Mouse (Mus musculus) liver, embryonic 11.5 days (tissue): ENCODE results near the gene Crabp2. TPM values are rescaled to one million over a fixed set of nuclear protein-coding genes. Genes with fewer than 3 reads are reported as not detected.

Experiments
- ATAC-seq: fragments of 200-750 bp; cut with Nextera tagmentation; replicated peaks from 2 replicates; pipeline ENCODE4 v1.8.0; 2017; ENCODE audit warnings: moderate number of reproducible peaks, mild to moderate bottlenecking, moderate TSS enrichment, moderate library complexity; ENCODE audit not compliant: low FRiP score
- DNase-seq: peaks from one replicate; pipeline ENCODE4 v3.0.0-alpha.2; 2017; ENCODE audit warnings: low spot score
- H3K27ac ChIP-seq: fragments of 300-500 bp; sonication (generic); 2 replicates; pipeline ENCODE4 v1.5.1; 2014; ENCODE audit warnings: mild to moderate bottlenecking, low read depth, low read length, control low read depth
- H3K27me3 ChIP-seq: fragments of 300-500 bp; sonication (generic); replicated peaks from 2 replicates; pipeline ENCODE4 v1.6.1; 2014; ENCODE audit warnings: low read length, mixed read lengths; ENCODE audit not compliant: control insufficient read depth, insufficient read depth
- H3K36me3 ChIP-seq: fragments of 300-500 bp; sonication (generic); 2 replicates; pipeline ENCODE4 v1.6.1; 2014; ENCODE audit warnings: mild to moderate bottlenecking, low read length, moderate library complexity, mixed read lengths; ENCODE audit not compliant: control insufficient read depth, insufficient read depth
- H3K4me1 ChIP-seq: fragments of 300-500 bp; sonication (generic); replicated peaks from 2 replicates; pipeline ENCODE4 v1.6.1; 2014; ENCODE audit warnings: low read length, mixed read lengths; ENCODE audit not compliant: control insufficient read depth, insufficient read depth
- H3K4me2 ChIP-seq: fragments of 300-500 bp; sonication (generic); 2 replicates; pipeline ENCODE4 v1.6.1; 2014; ENCODE audit warnings: mild to moderate bottlenecking, control low read depth, moderate library complexity
- H3K4me3 ChIP-seq: fragments of 300-500 bp; sonication (generic); 2 replicates; pipeline ENCODE4 v1.5.1; 2014; ENCODE audit warnings: low read depth, low read length, control low read depth
- H3K9ac ChIP-seq: fragments of 300-500 bp; sonication (generic); 2 replicates; pipeline ENCODE4 v1.6.1; 2014; ENCODE audit warnings: low read depth, low read length, control low read depth
- H3K9me3 ChIP-seq: fragments of 300-500 bp; sonication (generic); 2 replicates; pipeline ENCODE4 v1.6.1; 2016; ENCODE audit warnings: low read length, inconsistent platforms, mixed read lengths; ENCODE audit not compliant: control insufficient read depth
- WGBS: fragments of 180-500 bp; shearing (Covaris S2); extraction: QIAGEN DNeasy Blood & Tissue Kit; methylation state at CpG from one replicate; pipeline ENCODE4 v1.1.7; 2014; 5-methylcytosine and 5-hydroxymethylcytosine counted together
- polyA plus RNA-seq: library from polyadenylated mRNA; unstranded; fragments of >200 nt; fragmentation: Nextera tagmentation; extraction: Ambion mirVana; gene quantifications from 2 replicates; pipeline ENCODE4 v1.2.1, GENCODE M21; 2014

Crabp2 gene
- polyA plus RNA-seq, 1 experiment from 2014 or later, result 29.9 TPM

DNA sequence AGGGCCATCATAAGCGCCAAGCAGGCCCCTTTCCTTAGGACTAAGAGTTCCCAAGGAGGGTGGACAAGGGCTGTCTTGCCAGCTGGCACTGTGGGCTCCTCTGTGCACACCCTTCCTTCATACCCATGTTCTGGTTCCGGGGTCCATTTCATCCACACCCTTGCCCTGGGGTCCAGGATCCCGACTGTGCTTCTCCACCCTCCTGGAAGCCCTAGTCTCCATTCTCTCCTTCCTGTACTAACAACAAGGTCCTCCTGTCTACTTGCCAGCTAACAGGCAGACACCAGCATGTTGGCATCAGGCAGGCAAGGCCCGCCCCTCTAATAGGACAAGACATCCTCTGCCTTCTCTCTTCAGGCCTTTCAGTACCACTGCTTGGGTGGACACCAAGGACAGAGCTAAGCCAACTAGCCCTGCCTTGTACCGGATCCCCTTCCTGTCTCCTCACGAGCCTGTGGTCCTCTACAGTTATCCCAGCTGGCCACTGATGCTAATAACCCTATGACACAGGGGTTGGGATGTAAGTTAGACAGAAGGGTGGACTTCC is 32.8 kb downstream of the Crabp2 start:
- DNase-seq, result no peak
- WGBS, result 75% methylated on average over 6 of the region's 6 CpGs
- no peak for ATAC-seq
- peaks cover 4% of the 10 kb centered on the region; the same call in 1 of the 2 replicates for H3K27me3 ChIP-seq
- H3K36me3 ChIP-seq, result no peaks in the 10 kb centered on the region
- no peak overlapping the region for H3K4me3 ChIP-seq
- H3K4me1 ChIP-seq, result peaks cover 28% of the 10 kb centered on the region
- no peak overlapping the region for H3K4me2 ChIP-seq
- H3K9me3 ChIP-seq, result no peaks in the 10 kb centered on the region
- 0 out of 2 replicates have a peak overlapping the region, but pooled peaks have one; percentile 54 for H3K27ac ChIP-seq
- H3K9ac ChIP-seq, result no peak overlapping the region

DNA sequence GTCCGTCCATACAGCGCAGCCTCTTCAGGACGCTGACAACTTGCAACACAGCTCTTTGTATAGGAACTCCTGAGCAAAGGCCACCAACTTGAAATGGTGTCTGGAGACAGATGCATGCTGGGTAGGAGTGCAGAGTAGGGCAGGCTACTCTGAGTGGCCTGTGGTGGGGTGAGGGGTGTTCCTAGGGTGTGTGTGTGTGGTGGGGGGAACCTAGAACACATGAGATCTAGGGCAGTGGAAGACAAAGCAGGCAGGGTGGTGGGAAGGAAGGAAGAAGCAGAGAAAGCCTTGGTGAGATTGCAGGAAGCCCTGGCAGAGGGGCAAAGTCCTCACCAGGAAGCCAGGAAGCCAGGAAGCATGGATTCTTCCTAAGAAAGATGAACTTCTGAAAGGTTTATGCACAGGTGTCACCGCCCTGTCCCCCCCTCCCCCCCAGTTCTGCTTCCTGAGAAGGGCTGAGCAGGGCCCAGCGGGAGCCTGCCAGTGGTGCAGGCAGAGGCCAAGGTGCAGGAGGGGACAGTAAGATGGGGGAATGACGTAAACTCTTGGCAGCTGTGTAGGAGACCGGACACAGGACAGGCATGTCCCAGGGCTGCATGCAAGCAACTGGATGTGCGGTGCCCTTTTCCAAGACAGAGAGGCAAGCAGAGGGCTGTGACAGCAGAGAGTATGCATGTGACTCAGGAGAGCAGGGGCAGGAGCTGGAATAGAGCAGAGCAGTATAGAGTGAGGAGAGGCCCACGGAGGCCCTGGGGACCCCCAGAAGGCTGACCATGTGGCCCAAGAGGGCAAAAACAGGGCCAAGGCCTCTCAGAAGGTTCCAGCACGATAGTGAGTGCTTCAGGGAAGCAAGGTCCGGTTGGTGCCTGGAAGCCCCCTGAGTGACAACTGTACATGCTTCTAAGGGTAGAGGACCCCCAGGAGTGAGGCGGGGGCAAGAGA is 33.7 kb downstream of the Crabp2 start:
- DNase-seq (no peak), ATAC-seq (no peak)
- Histone ChIP-seq H3K27ac (peak overlapping the region; percentile 54; the same call in 1 of the 2 replicates), H3K4me3 (no peak overlapping the region), H3K4me2 (peak overlapping the region; percentile 48), H3K4me1 (peaks cover 31% of the 10 kb centered on the region), H3K36me3 (no peaks in the 10 kb centered on the region), H3K27me3 (peaks cover 4% of the 10 kb centered on the region; the same call in 1 of the 2 replicates), H3K9ac (no peak overlapping the region), H3K9me3 (no peaks in the 10 kb centered on the region)
- 36% methylated on average over 12 of the region's 12 CpGs for WGBS

DNA sequence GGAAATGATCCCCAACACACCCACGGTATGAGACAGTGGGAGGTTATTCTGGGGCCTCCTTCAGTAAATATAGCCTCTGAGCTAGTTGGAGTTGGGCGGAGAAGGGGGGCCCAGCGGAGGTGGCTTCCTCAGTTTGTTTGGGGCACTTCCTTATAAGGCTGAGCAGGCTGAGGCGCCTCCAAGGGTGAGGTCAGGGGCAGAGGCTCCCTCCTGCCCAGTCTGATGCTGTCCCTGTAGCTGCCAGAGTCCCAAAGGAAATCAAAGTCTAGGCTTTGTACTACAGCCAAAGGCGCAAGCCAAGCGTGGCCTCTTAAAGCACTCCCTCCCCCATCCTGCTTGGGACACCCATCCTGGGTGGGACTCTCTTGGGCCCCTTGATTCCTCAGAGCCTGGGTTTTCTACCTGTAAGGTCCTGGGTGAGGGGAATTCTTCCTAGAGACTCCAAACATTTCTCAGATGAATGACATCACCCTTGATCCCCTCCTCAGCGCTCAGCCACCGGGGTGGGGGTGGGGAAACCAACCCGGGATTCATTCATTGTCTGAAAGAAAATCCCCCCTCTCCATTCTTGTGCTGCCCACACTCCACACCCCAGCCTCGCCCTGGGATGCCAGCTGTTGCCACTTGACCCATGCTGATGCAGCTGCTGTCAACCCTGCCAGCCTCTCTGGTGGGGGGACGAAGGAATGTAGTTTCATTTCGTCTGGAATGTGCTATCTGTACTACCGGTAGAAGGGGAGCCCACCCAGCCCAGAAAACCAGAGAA is 34.6 kb downstream of the Crabp2 start:
- Histone ChIP-seq H3K4me1 (peaks cover 35% of the 10 kb centered on the region), H3K9me3 (no peaks in the 10 kb centered on the region), H3K36me3 (no peaks in the 10 kb centered on the region), H3K27me3 (peaks cover 4% of the 10 kb centered on the region; the same call in 1 of the 2 replicates), H3K27ac (peak overlapping the region; percentile 54; the same call in 1 of the 2 replicates), H3K9ac (peak overlapping the region; percentile 15; the same call in 1 of the 2 replicates), H3K4me2 (peak overlapping the region; percentile 48), H3K4me3 (no peak overlapping the region)
- WGBS, result 13% methylated on average over 13 of the region's 13 CpGs
- DNase-seq, result peak; percentile 53
- 0 out of 2 replicates have a peak, but pooled peaks have one; percentile 5 for ATAC-seq

DNA sequence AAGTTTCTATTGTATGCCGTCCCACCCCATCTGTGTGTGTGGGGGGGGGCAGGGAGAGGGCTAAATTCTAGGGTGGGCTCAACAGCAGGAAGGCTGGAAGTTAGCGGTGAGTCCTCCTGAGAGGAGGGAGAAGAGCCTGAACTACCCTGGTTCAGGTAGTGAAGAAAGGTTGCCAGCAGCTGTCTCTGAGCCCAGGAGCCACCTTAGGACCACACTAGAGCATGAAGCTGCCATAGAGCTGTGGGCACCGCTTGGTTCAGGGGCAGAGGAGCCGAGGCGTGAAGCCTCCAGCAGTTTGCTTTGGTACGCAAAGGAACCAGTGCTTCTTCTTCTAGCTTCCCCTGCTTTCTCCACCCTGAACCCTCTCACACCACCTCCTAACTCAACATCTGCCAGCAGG is 35.2 kb downstream of the Crabp2 start:
- H3K9ac ChIP-seq, result no peak overlapping the region

DNA sequence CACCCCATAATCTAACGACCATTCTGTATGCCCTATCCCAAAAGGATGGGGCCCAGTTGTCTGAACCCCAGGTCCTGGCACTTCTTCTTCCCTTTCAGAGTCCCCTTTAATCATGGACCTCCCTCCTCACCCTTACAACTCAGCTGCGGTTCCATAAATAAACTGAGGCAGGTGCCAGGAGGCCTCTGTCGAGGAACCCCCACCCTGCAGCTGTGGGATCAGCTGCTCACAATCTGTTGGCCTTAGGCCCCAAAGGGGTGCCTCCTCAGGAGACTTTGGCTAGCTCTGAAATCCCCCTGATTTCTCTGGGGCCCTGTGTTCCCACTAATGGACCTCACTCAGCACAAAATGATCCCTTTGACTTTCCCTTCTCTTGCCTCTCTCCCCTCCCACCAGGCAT is 35.6 kb downstream of the Crabp2 start:
- no peak overlapping the region for H3K4me2 ChIP-seq
- H3K9ac ChIP-seq, result no peak overlapping the region
- H3K27ac ChIP-seq, result no peak overlapping the region
- H3K36me3 ChIP-seq, result no peaks in the 10 kb centered on the region
- WGBS, result 53% methylated on average over 3 of the region's 3 CpGs
- no peaks in the 10 kb centered on the region for H3K9me3 ChIP-seq
- ATAC-seq (no peak), DNase-seq (no peak)
- H3K27me3 ChIP-seq, result peaks cover 9% of the 10 kb centered on the region; the same call in 1 of the 2 replicates
- peaks cover 38% of the 10 kb centered on the region for H3K4me1 ChIP-seq
- H3K4me3 ChIP-seq, result no peak overlapping the region

More for the DNA sequence above, 35.2 kb downstream of the Crabp2 start:
- Histone ChIP-seq H3K9me3 (no peaks in the 10 kb centered on the region), H3K36me3 (no peaks in the 10 kb centered on the region), H3K4me2 (peak overlapping the region; percentile 48), H3K4me3 (no peak overlapping the region), H3K27ac (peak overlapping the region; percentile 54; the same call in 1 of the 2 replicates), H3K4me1 (peaks cover 38% of the 10 kb centered on the region), H3K27me3 (peaks cover 7% of the 10 kb centered on the region; the same call in 1 of the 2 replicates)
- WGBS, result 53% methylated on average over 6 of the region's 6 CpGs
- no peak for DNase-seq
- no peak for ATAC-seq

DNA sequence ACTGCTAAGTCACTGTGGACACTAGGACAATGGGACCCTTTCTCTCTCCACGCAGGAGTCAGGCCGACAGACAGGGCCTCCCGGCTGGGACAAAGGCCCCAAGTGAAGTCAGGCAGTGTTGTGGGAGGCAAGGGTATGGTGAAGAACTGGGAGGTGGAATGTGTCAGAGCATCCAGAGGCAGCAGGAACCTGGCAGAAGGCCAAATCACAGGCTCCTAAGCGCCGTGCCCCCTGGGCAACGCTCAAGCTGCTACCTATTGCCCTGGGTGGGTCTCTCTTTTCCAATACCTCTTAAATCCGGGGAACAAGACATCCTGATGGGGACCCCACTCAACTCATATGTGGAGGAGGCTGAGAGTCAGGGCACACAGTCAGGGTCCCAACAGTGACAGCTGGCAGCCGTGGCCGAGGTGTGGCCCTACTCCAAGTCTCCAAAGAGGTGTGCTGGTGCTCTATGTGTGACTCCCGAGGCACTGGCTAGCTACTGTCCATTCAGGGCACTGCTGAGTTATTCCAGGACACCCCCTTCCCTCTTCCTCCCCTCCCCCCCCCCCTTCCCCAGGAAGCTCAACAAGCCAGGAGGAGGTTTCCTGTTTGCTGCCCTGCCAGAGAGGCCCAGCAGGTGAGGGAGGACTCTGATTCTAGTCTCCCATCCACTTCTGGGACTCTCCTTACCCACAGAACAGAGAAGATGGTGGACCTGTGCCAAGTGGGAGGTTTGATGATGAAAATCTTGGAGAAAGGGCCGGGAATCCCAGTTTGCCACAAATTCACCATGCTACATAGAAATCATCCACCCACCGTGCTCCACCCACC is 37.2 kb downstream of the Crabp2 start:
- Histone ChIP-seq H3K4me1 (peaks cover 38% of the 10 kb centered on the region), H3K36me3 (no peaks in the 10 kb centered on the region), H3K27ac (peak overlapping the region; percentile 6; the same call in 1 of the 2 replicates), H3K4me2 (no peak overlapping the region), H3K9me3 (no peaks in the 10 kb centered on the region), H3K4me3 (no peak overlapping the region), H3K27me3 (peaks cover 24% of the 10 kb centered on the region), H3K9ac (no peak overlapping the region)
- ATAC-seq, result no peak
- 66% methylated on average over 12 of the region's 12 CpGs for WGBS
- DNase-seq, result no peak

DNA sequence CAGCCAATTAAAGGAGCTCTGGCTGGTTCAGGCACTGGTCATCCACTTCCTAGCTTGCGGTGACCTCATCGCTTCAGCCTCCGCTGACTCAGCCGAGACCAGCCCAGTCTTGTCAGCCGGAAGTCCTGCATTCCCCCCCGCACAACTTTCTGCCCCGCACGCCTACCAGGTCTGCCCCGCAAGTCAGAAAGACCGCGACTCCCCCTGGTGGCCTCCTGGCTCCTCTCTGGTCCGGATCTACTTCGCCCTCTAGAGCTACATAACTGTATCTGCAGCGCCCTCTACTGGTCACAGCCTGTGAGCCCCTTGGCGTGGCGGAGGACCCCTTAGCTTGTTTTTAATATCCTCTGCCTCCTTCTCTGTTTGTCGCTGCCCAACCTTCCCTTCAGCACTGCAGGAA is 38.4 kb downstream of the Crabp2 start:
- H3K27ac ChIP-seq, result 0 out of 2 replicates have a peak overlapping the region, but pooled peaks have one; percentile 39
- peak overlapping the region; percentile 75 for H3K4me2 ChIP-seq
- peak overlapping the region; percentile 45 for H3K4me3 ChIP-seq
- no peaks in the 10 kb centered on the region for H3K36me3 ChIP-seq
- H3K4me1 ChIP-seq, result peaks cover 34% of the 10 kb centered on the region
- H3K27me3 ChIP-seq, result peaks cover 31% of the 10 kb centered on the region
- under 1% methylated on average over 17 of the region's 17 CpGs for WGBS
- peak; percentile 75 for ATAC-seq
- H3K9ac ChIP-seq, result peak overlapping the region; percentile 49
- H3K9me3 ChIP-seq, result no peaks in the 10 kb centered on the region
- peak; percentile 94 for DNase-seq
